Mouse (Mus musculus): Measurements from ENCODE around the gene 1700020N15Rik. TPM values are rescaled to one million over a fixed set of nuclear protein-coding genes. Genes with fewer than 3 reads are reported as not detected.
"Not testable (repeated sequence)": the region's sequence is repeated elsewhere in the genome, so short reads cannot be mapped to it uniquely, and the experiment has no call there.

Gene 1700020N15Rik
- total RNA-seq (2022) = not detected

- not testable (repeated sequence) for DNase-seq (ENCODE audit: low spot score in 2 of 2)
Measured at GRCm38 (mm10) chrX:69945000-69945399, at the start of gene 1700020N15Rik. 1700020N15Rik (plus strand) TSS chrX:69945300.

DNA sequence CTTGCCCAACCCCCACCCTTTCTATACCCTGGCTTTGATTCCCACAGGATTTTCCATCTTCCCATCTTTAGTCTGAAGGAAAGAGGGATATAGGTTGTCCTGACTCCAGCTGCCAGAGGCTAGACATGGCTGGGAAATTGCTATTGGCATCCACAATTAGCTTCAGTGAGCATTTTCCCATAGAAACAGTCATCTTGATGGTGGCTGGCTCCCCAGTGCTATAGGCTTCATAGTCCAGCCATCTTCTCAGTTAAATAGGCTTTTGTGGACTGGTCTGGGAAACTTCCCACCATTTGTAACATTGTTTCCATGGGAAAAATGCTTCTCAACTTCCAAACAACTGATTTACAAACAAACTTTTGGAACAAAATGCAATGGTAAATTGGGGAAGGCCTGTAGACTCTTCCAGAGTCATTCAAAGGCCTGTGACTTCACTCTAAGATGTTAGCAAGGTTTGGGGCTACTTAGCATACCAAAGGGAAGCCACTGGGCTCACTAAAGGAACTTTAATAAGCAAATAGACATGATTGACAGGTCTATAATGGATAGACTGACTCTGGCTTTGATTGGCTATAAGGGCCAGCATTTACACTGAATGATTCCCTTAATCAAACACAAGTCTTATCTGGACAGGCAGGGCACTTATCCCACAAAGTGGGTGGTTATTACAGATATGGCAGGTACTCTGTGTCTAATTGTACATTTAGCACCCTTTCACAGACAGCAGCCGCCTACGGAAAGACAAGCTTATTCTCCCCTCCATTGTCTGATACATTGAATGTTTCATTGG is 31.9 kb downstream of the 1700020N15Rik start:
- no peak for DNase-seq (ENCODE audit: low spot score in 2 of 2)
